Mouse (Mus musculus) adrenal gland, postnatal 4 days (tissue): ENCODE measurements around the gene Syne2. TPM values are rescaled to one million over a fixed set of nuclear protein-coding genes. Genes with fewer than 3 reads are reported as not detected.

Source experiments
- DNase-seq, 2 experiments: peaks; one replicate each; pipeline ENCODE4 v3.0.0; 2021 to 2022; ENCODE audit warnings: low spot score in 2 of 2, mixed read lengths in 2 of 2
- total RNA-seq, 2 experiments: library from RNA; stranded (reverse); gene quantifications; 2 replicates each; pipeline ENCODE4 v1.2.3; 2021

Syne2 gene
- total RNA-seq, 2 experiments from 2014 or later: 60.1 to 74.7 TPM

DNA sequence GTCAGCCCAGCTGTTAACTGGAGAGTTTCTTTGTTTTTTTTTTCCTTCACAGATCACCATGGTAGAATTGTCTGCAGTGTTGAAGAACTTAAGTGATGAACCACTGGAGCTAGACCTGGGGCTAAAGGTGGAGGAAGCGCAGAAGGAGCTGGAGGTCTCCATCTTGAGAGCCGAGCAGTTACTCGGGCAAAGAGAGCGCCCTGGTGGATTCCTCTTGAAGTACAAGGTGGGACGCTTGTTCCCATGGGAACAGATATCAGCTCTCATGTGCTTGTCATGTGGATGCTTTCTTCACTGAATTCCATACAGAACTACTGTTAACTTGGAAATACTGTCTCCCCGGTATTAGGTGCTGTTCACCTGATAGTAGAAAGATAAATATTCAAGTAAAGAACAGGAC is 101.0 kb downstream of the Syne2 start:
- no peak for DNase-seq

- no peak for DNase-seq
These were observed 105.0 kb downstream of the Syne2 start for GRCm38 (mm10) chr12:75922900-75923299.

DNA sequence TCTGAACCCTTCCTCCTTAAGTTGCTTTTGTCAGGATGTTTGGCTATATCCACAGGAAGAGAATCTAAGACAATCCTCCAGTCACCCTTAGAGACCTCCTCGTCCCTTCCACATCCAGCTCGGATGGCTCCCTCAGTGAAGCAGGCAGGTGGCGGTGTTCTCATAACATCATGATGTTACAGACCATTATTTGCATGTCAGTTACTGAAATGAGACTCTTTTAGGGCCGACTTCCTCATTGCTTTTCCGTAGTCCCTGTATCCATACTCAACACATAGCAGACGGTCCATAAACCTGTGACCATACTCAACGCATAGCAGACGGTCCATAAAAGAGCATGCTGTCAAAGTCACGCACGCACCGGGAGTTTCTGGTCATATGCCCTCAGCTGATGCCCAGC is 106.9 kb downstream of the Syne2 start:
- DNase-seq: no peak

GRCm38 (mm10) chr12:75927596-75927995 is 109.7 kb downstream of the Syne2 start:
- no peak for DNase-seq

DNA sequence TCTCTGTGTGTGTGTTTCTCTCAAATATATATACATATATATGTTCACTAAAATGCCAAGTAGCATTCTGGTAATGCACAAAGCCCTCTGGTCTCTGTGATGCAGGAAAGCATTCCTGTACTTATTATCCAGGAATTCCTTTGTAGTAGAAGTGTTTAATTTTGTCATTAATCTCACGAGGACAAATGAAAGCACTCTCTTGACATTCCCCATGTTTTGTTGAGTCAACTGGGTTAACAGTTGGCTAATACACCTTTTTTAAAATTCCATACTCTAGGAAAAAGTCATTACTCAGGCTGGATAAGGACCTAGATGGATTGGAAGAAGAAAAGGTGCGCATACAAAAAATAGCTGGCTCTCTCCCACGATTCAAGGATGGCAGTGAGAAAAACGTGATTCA is 115.6 kb downstream of the Syne2 start:
- DNase-seq: no peak

DNA sequence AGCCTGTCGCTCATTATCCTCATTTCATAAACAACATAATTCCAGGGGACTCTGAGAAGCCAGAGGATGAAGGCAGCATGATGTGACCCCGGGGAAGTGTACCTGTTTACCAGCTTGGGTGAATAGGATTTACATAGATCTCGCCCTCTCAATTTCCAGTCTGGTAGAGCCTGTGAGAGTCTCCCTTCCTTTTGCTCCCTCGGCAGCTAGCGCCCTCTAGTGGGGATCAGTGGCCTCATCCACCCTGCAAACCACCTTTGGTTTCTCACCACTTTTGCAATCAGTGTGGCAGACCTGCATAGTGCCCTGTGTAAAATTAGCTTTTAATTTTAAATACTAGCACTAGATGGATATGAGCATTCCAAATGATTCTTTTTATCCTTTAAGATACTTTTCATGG is 133.4 kb downstream of the Syne2 start:
- DNase-seq: peak in 1 of 2 experiments; percentile 20

DNA sequence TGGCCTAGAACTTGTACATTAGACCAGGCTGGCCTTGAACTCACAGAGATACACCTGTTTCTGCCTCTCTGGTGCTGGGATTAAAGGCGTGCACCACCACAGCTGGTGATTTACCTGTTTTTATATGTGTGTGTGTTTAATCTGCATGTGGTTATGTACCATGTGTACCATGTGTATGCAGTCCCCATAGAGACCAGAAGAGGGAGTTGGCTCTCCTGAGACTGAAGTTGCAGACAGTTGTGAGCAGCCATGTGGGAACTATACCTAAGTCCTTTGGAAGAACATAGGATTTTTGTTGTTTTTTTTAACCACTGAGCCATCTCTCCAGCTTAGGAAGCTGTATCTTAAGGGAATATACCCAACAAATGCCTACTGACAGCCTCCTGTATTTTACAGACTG is 134.1 kb downstream of the Syne2 start:
- no peak for DNase-seq

DNA sequence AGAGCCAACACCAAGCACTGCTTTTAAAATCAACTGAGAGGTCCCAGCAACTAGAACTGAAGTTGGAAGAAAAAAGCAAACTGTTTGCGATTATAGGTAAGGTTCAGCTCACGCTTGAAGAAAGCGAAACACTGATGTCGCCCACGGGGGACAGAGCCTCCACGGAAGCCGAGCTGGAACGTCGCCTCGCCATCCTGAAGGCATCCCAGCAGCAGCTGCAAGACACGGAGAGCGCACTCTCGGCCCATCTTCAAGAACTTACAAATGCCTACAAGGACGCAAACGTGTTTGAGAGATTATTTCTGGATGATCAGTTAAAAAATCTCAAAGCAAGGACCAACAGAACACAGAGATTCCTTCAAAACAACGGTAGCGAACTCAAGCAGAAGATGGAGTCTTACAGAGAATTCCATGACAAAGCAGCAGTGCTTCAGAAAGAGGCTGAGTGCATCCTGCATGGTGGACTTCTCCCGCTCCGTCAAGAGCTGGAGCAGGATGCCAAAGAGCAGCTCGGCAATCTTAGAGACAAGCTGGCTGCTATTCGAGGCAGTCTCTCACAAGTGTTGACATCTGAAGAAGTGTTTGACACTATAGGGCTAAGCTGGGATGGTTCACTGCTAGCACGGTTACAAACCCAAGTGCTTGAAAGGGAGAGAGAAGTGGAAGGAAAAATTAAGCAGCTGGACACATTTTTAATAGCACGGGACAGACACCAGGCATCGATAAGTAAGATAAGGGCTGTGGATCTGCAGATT is 148.7 kb downstream of the Syne2 start:
- no peak for DNase-seq

- DNase-seq: no peak
These were observed 161.1 kb downstream of the Syne2 start for GRCm38 (mm10) chr12:75979079-75979478.

GRCm38 (mm10) chr12:75983336-75983735 is 165.4 kb downstream of the Syne2 start:
- DNase-seq: no peak

DNA sequence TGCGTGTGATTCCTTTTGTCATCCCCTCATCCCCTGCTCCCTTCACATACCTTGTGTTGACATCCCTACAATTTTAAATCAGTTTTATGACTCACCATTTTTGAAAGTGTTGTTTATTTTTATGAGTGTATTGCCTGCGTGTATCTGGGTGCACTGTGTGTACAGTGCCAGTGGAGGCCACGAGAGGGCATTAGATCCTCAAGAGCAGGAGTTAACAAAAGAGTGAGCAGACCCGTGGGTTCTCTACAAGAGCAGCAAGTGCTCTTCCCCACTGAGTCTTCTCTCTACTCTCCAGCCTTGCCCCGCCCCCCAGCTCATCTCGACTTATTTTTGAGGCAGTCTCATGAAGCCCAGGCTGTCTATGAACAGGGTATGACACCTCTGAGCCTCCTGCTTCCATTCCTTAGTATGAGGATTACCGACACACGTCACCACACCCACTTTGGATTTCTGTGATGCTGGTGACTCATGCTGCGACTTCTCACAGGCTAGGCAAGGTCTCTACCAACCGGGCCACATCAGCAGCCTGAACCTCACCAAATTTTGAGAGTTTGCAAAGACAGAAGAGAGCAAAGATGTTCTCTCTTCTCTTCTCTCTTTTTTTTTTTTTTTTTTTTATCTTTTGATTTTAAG is 174.4 kb downstream of the Syne2 start:
- DNase-seq: no peak

- DNase-seq: no peak
These were observed 175.0 kb downstream of the Syne2 start for GRCm38 (mm10) chr12:75992946-75993345.

DNA sequence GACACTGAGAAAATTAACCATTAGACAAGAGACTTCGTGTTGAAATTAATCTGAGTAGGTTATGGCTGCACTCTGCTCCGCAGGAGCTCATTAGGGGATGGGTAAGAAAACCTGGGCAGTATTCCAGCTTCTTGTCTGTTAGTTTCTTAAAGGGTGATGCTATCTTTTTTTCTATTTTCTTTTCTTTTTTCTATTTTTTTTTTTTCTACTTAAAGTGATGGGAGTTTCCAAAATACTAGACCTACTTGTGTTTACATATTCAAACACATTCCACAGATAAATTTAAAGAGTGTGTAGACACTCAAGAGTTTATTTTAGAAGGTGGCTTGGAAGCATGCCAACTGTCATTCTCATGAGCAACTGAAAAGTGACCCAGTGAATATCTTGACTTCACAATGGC is 177.2 kb downstream of the Syne2 start:
- DNase-seq: no peak

DNA sequence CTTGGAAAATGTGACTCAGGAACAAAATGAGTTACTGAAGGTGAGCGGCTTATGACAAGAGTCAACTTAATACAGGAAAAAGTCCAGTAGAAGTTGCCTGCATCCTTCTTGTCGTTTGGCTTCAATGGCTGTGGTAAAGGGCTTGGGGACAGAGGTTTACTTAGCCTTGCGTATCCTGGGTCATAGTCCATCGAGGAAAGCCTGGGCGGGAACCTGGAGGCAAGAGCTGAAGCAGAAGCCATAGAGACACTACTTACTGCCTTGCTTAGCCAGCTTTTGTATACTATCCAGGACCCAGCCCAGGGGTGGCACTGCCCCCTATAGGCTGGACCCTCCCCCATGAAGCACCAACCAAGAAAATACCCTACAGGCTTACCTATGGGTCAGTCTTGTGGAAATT is 179.6 kb downstream of the Syne2 start:
- DNase-seq: no peak

- DNase-seq: no peak
These were observed 180.5 kb downstream of the Syne2 start for GRCm38 (mm10) chr12:75998416-75998815.

DNA sequence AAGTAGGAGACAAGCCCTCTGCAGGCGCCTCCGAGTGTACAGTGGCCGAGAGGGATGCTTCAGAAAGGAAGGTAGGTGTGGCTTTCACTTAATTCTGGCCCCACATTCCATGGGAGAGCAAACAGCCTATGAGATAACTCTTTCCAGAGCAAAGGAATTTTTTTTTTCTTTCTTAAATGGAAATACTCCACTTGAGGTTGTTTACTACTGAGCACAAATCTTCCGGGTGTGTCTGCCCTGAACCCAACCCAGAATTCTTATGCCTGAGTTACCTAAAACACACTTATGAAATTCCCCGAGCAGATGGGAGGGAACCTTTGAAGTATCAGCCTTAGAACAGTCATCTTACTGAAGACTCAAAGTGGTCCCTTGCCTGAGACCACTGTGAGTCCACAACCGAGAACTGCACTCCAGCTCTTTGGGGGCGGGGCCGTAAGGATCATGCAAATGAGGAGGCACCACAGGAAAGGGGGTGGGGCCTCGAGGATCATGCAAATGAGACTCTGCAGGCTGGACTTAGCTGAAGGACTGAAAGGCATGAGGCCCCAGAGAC is 186.8 kb downstream of the Syne2 start:
- no peak for DNase-seq

DNA sequence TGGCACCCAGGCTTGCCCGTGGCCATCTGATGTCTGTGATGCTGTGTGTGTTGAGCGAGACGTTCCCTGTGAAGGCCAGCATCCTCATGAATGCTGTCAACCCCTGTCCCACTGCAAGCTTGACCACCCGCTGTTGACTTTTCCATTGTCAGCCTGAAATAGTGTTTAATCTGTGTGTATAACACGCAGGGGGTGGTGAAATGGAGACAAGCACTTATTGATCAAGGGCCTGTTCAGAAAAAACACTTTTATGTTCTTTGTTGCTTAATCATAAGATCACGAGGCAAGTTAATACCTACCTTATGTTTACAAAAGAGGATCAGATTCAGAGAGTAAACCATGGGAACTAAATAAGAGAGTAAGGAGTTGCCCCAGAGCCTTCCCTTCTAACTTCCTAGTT is 191.1 kb downstream of the Syne2 start:
- no peak for DNase-seq

DNA sequence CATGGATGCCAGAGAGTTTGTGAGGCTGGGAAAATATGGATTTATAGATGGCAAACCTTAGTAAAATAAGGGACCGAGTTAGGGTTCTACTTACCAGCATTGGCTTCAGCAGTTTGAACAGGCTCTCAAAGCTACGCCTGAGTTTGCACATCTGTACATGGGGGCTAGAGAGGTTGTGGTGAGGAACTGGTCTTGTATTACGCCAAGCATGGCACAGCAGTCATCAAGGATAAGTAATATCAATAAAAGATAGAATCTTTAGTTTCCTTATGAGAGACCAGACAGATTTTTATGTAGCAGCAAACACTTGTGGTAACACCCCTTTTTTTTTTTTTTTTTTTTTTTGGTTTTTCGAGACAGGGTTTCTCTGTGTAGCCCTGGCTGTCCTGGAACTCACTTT is 194.9 kb downstream of the Syne2 start:
- no peak for DNase-seq

DNA sequence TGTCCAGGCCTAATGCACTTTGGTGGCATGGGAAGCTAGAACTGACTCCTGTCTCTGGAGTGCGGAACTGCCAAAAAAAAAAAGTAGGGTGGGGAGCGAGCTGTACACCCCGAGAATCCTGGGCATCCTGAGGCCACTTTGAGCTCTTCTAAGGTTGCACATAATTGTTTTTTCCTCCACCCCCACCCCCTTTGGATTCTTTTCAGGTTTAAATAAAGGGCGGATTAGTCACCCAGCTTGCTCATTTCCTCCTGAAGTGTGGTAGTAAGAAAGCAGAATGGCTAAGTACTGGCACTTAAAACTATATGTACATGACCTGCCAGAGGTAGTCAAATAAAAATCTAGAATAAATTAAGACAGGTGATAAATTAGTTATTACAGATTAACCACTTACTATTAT is 195.5 kb downstream of the Syne2 start:
- no peak for DNase-seq

- DNase-seq: no peak
These were observed 197.1 kb downstream of the Syne2 start for GRCm38 (mm10) chr12:76015026-76015425.

DNA sequence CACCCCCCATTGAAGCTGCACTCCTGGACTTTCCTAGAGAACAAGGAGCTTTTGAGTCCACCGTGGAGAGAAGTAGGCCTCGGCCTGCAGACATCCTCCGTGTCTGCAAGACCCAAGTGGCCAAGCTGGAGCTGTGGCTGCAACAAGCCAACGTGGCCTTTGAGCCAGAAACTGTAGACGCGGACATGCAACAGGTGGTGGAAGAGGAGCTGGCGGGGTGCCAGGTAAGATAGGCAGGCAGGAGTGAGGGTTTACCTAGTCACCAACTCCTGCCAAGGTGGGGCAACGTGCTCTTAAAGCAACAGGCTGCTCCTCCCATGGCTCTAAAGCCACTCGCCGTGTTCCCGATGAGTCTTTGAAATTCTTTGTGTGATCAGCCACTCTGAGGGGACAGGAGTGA is 197.6 kb downstream of the Syne2 start:
- DNase-seq: no peak
